Mouse (Mus musculus) liver (tissue): Measurements from ENCODE around the gene Mthfr.

Source experiments
- DNase-seq: peaks from one replicate; pipeline ENCODE4 v3.0.0-alpha.2; 2020; ENCODE audit warnings: mixed read lengths

Gene Mthfr

DNA sequence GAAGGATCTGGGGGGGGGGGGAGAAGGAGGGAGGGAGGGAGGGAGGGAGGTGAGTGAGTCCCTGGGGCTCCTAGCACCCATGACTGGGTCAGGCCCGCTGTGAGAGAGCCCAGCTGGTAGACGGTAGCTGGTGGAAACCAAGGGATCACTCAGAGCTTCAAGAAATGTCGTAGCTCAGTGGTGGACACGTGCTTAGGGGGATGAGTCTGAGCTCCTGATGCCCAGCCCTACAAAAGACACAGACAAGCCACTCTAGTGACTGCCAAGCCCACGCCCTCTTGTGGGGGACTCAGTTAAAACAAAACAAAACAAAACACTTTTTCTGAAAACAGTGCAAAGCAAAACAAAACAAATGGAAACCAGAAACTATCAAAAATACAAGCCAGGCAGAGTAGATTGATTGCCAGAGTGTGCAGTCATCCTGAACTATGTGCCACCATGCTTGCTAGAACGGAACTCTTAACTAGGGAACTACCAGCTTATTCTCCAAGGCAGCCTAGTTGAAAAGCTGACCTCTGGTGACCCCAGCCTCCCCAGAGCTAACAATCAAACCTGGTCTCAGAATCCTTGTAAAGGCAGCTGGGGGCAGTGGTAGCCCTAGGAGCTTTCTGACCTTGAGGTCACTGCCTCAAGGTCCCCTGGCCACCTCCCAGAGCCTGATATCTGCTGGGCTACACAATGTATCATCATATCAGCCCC is 27.0 kb downstream of the Mthfr start:
- no peak for DNase-seq

DNA sequence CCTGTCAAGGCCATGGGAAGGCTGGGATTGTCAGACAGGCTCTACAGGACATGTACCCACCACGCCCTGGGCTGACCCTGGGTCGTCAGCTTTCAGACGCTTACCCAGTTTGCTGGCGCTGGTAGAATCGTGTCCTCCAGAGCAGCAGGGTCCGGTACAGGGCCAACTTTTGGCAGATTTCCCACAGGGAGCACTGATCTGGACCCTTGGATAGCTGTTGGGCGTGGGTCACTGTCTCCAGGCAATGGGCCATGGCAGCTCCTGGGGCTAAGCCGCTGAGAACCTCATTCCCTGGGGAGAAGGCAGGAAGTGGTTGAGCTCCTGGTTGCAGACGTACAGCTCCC is 27.5 kb downstream of the Mthfr start:
- DNase-seq: no peak

DNA sequence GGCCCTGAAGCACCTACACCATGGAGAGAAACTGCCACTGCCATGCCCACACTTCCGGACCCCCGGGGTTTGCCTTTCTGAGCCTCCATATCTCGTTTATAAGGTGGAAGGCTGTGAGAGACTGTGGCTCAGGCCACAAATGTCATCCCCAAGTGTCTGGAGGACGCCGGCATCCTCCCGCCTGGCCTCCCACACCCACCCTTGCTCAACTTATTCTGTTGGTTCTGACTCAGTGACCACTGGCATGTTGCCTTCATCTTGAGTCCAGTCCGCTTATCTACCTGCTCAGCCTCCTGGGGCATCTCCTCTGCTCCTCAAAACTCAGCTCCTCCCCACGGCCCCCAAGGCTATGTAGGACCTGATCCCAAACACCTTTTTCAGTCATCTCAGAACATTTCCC is 28.5 kb downstream of the Mthfr start:
- no peak for DNase-seq

DNA sequence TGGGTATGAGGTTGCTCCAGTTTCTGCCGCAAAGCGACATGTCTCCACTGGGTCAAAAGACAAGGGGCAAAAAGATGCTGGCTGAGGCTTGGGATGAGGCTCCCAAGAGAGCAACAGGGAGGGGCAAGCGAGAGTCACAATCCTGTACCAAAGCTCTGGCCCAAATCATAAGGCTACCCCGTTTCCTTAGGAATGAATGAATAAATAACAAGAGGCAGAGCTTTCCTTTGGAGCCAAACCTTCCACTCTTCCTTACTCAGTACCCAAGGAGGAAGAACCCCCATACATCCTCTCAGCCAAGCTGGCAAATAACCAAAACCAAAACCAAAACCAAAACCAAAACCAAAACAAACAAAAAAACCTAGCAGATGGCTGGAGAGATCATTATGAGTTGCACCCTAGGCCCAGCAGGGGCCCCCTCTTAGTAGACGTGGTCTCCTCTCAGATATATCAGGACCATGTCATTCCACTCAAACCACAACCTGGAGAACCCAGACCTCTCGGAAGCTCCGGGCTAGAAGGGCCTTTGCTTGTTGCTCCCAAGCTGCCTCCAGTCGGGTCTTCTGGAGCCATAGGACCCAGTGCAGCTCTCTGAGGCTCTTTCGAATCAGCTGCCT is 30.8 kb downstream of the Mthfr start:
- DNase-seq: no peak

DNA sequence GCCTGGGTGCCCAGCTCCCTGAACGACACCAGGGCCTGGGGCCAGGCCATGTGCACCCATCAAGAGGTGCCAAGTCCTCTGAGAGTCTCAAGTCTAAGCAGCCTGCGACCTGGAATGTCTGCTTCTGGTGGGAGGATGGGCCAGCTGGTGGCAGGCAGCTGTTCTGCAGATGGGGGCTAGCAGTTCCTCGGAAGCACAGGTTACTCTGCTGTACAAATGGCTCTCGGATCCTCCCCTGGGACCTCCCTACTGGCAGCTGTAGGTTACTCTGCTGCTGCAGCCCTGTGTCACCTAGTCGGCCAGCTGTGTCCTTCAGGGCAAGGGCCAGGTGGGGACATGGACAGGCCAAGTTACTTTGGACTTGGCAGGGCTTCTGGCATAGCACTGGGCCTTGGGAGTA is 32.6 kb downstream of the Mthfr start:
- no peak for DNase-seq

DNA sequence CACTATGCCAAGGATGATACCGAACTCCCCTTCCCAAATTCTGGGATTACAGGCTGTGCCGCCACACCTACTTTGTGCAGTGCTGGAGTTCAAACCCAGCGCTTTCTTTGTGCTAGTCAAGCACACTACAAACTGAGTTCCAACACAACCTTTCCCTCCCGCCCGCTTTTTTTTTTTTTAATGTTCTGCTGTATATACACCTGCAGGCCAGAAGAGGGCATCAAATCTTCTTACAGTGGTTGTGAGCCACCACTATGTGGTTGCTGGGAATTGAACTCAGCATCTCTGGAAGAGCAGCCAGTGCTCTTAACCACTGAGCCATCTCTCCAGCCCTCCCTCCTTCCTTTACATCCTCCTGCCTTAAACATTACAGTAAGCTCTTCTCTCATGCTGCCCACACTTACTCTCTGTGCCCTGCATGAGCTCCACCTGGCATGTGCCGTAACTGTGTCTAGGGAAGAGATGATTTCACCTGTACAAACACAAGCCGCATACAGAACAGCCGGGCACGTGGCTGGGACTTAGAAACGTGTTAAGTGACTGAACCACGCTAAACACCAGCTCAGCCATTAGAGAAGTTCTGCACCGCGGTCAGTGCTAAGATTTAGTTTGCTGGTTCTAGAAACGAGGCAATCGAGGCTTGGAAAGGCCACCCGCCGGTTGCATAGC is 35.8 kb downstream of the Mthfr start:
- DNase-seq: no peak

DNA sequence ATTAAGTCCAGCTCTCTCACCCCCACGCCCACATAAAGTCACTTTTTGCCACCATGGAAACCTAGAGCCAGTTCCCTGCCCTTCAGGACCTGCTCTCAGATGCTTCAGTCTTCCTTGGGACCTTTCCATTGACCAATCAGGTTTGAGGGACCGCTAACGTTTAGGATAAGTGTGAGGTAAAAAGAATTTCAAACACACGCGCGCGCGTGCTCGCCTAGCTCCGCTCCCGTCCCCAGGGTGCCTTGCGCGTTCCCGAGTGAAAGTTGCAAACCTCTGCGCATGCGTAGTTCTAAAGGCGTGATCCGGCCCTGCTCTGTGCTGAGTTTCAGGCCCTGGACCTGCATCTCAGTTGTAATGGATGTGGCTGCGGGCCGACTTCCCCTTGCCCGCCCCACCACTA is 36.4 kb downstream of the Mthfr start:
- DNase-seq: peak; percentile 76

DNA sequence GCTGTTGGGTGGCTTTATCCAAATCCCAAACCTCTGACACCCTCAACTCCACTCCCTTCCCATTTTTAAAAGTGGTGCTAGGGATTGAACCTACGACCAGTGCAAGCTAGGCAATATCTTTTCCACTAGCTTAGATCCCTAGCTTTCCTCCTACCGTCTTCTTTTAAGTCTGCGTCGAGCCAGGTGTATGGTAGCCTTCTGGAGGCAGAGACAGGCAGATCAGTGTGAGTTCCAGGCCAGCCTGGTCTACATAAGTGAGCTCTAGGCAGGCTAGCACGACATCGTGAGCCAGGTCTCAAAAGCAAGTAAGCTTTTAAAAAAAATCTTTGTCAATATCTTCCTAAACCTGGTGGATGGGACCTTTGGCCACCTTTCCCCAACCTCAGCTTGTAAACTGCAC is 37.0 kb downstream of the Mthfr start:
- no peak for DNase-seq

GRCm38 (mm10) chr4:148079212-148079611 is 40.3 kb downstream of the Mthfr start:
- no peak for DNase-seq

DNA sequence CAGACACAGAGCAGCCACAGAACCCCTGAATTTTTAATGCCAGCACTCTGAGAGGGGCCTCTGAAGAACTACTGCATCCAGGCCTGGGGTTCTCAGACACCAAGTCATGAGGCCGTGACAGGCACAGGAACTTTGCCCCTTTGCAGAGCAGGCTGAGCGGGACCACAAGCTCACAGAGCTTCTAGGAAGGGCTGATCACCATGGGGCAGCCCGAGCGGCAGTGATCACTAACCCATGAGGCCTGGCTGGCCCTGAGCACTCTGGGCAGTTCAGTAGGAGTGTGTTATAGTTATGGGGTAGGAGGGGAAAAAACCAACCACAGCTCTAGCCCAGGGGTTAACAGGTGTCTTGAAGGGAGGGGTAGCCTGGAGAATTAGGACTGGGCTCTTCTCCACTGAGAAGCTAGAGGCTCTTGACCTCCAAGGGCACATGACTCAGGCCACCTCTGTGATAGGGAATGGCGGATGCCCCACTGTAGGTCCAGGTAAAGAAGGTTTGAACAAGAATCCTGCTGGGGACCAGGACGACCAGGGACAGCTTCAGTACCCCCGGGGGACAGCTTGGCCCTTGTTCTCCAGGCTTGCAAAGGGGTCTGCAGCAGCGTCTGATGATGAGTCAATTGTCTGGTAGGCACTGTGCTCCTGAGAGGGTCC is 41.2 kb downstream of the Mthfr start:
- DNase-seq: no peak

- DNase-seq: no peak
Observed at GRCm38 (mm10) chr4:148080597-148080973, 41.7 kb downstream of the Mthfr start.

DNA sequence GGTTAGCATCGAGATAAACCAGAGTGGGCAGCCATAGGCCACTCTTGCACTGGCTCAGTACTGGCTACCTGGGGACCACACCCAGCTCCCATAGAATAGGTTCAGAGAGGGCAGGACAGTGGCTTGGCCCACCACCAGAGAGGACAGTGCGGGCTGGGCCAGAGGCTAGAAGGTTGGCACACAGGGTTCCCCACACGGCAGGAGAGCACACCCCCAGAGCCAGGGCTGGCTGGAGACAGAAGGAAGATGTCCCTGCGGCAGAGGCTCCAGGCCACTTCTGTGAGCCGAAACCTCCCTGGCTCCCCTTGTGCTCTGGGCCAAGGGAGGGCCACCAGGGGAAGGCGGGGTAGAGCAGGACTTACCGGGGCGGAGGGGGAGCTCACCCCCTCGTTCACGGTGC is 42.3 kb downstream of the Mthfr start:
- DNase-seq: no peak

GRCm38 (mm10) chr4:148082257-148083044 is 43.6 kb downstream of the Mthfr start:
- DNase-seq: peak; percentile 83

GRCm38 (mm10) chr4:148083176-148083899 is 44.5 kb downstream of the Mthfr start:
- DNase-seq: peak; percentile 40

GRCm38 (mm10) chr4:148084261-148084714 is 45.4 kb downstream of the Mthfr start:
- peak; percentile 69 for DNase-seq

GRCm38 (mm10) chr4:148085131-148085906 is 46.4 kb downstream of the Mthfr start:
- DNase-seq: no peak

- DNase-seq: no peak
Observed at GRCm38 (mm10) chr4:148085907-148086305, 47.0 kb downstream of the Mthfr start.

- DNase-seq: no peak
Observed at GRCm38 (mm10) chr4:148087091-148087906, 48.4 kb downstream of the Mthfr start.

DNA sequence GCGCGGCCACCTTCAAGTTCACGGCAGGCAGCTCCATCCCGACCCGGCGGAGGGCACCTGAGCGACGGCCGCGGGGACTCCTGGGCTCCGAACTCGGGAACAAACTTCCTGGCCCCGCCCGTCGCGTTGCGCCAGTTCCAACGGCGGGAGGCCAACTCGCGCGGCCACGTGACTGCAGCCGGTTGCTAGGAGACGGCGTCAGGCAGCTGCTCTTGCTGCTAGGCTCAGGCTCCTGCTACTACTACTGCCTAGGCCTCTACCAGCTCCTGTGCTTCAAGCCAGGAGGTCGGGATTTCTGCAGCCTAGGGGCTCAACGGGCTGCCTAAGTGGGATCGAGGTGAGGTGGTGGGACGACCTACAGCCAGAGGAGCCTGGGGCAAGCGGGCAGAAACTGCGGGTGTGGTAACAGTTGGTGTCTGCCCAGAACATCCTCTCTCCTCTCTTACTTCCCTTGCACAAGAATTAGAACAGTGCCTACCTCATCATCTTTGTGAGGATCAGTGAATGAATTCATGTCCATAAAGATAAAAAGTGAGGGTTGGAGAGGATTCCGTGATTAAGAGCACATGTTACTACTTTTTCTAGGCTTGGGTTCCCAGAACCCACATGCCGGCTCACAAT is 49.1 kb downstream of the Mthfr start, which contains the start of gene Agtrap:
Gene Agtrap (minus strand): TSS at position 125 of the 621 bp plus-strand sequence.
- peak; percentile 93 for DNase-seq

GRCm38 (mm10) chr4:148089166-148089565 is 50.3 kb downstream of the Mthfr start:
- DNase-seq: no peak
